Comparison of ENCODE assay signal across 1 mouse cellular context in the genomic region with DNA sequence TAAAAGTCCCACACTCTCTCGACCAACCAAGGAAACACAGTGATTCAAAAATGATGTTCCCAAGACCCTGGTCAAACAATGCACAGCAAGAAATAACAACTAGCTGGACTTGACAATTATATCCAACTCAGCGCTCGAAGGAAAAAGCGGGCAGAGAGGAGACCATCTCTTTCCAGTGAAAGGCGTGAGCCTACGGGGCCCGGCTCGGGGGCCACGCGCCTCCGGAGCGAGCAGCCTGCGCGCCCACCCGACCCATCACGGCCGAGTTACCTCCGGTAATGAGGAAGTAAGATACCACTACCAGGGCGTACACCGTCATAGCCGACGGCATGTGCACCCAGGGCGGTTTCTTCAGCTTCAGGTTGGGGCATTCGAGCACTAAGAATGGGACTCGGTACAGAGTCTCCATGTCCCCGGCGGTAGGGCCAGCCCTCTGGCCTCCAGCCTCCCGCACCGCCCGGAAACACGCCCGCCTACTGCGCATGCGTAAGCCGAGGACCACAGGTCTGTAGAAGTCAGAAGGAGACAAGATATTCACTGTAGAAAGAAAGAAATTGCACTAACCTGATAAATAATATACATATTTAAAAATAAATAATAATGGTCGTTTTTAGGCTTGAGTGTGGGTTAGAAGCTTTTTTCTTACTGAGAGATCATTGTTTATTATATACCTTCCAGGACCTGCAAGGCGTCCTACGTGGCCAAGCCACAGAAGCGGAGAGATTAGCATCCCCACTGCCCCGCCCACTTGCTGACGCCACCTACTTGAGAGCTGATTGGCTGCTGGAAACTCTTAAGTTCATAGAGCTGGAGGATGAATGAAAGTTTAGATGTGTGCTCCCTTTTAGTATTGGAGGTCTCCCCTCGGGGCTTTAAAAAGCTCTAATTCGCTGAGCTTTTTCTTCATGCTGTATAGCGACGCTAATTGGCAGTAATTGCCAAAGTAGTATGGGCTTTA.
TF ChIP-seq lines count a peak whose summit lies in the region.

Gene Ostc (minus strand): TSS at position 478 of the 958 bp plus-strand sequence.

TF ChIP-seq in CH12.LX, 34 proteins besides CTCF, POLR2A, EP300 and RAD21 (continued from another document):
- TF ChIP-seq USF2 (conservative IDR thresholded peaks at IDR 0.05; ENCODE audit: low read depth, low read length) (no peak), KAT2A (IDR thresholded peaks at IDR 0.05; ENCODE audit: insufficient replicate concordance, low read length) (0 out of 2 replicates have a peak, but pooled peaks have one; percentile 20), GABPA (IDR thresholded peaks at IDR 0.05; ENCODE audit: insufficient replicate concordance, low read depth, low read length) (no peak), IRF4 (IDR thresholded peaks at IDR 0.05; ENCODE audit: low read depth, low read length) (peak; percentile 16; the same call in 1 of the 2 replicates), ZNF384 (IDR thresholded peaks at IDR 0.05; ENCODE audit: low read depth, low read length) (no peak), MAZ (IDR thresholded peaks at IDR 0.05; ENCODE audit: low read depth, low read length) (no peak), POLR2AphosphoS2 (IDR thresholded peaks at IDR 0.05; ENCODE audit: low read depth, low read length) (0 out of 2 replicates have a peak, but pooled peaks have one; percentile 71), NRF1 (IDR thresholded peaks at IDR 0.05; ENCODE audit: low read depth, low read length) (peak; percentile 89), MXI1 (IDR thresholded peaks at IDR 0.05; ENCODE audit: low read depth, low read length) (peak; percentile 86), MYC (IDR thresholded peaks at IDR 0.05; ENCODE audit: low read depth, low read length) (peak; percentile 82), ELF1 (IDR thresholded peaks at IDR 0.05; ENCODE audit: low read depth, low read length) (peak; percentile 79), JUND (conservative IDR thresholded peaks at IDR 0.05; ENCODE audit: low read depth, low read length) (0 out of 2 replicates have a peak, but pooled peaks have one; percentile 25), NELFE (IDR thresholded peaks at IDR 0.05; ENCODE audit: low read depth, low read length) (peak; percentile 84), CHD1 (IDR thresholded peaks at IDR 0.05; ENCODE audit: low read depth, low read length) (no peak), SMC3 (IDR thresholded peaks at IDR 0.05; ENCODE audit: low read depth, low read length) (no peak), MEF2A (IDR thresholded peaks at IDR 0.05; ENCODE audit: borderline replicate concordance, low read depth, low read length) (0 out of 2 replicates have a peak, but pooled peaks have one; percentile 7), CHD2 (IDR thresholded peaks at IDR 0.05; ENCODE audit: low read length) (no peak), MAX (IDR thresholded peaks at IDR 0.05; ENCODE audit: low read length) (peak; percentile 73), ETS1 (conservative IDR thresholded peaks at IDR 0.05; ENCODE audit: low read depth, low read length) (no peak), TBP (conservative IDR thresholded peaks at IDR 0.05; ENCODE audit: low read depth, low read length) (peak; percentile 94), ZKSCAN1 (IDR thresholded peaks at IDR 0.05; ENCODE audit: borderline replicate concordance, low read depth, low read length) (no peak)
